Mouse (Mus musculus): Measurements from ENCODE around the gene Plekhg3. TPM values are rescaled to one million over a fixed set of nuclear protein-coding genes. Genes with fewer than 3 reads are reported as not detected.
A peak's percentile ranks its signal among the peaks of the same experiment; 100 is the strongest.

The Plekhg3 gene
- total and polyA plus RNA-seq, 2 experiments from 2014 or later: 1.2 to 6.2 TPM

GRCm38 (mm10) chr12:76548082-76548423 is 17.4 kb downstream of the Plekhg3 start:
- TF ChIP-seq CTCF (IDR thresholded peaks at IDR 0.05): no peak
- peaks cover 12% of the 10 kb centered on the region for H3K27me3 ChIP-seq (ENCODE audit: insufficient read depth, low read length)
- ATAC-seq (ENCODE audit: low FRiP score): no peak
- H3K9me3 ChIP-seq (ENCODE audit: low read length): no peaks in the 10 kb centered on the region
- H3K27ac ChIP-seq (ENCODE audit: low read depth, low read length): no peak overlapping the region
- no peaks in the 10 kb centered on the region for H3K36me3 ChIP-seq (ENCODE audit: insufficient read depth, low read length)
- no peak overlapping the region for H3K4me3 ChIP-seq (ENCODE audit: low read depth, low read length)
- no peaks in the 10 kb centered on the region for H3K4me1 ChIP-seq (ENCODE audit: insufficient read depth, low read length)
- H3K9ac ChIP-seq (replicated peaks; ENCODE audit: low read length, poor library complexity, severe bottlenecking): no peak overlapping the region
- no peak overlapping the region for H3K4me2 ChIP-seq (ENCODE audit: low read depth, low read length, poor library complexity, severe bottlenecking)
- no peak for DNase-seq (ENCODE audit: low spot score)
- 27% methylated on average over 7 of the region's 7 CpGs for WGBS

GRCm38 (mm10) chr12:76549203-76549602 is 18.5 kb downstream of the Plekhg3 start:
- no peak for DNase-seq (ENCODE audit: low spot score)
- 74% methylated on average over 3 of the region's 3 CpGs for WGBS
- H3K36me3 ChIP-seq (ENCODE audit: insufficient read depth, low read length): no peaks in the 10 kb centered on the region
- H3K4me2 ChIP-seq (ENCODE audit: low read depth, low read length, poor library complexity, severe bottlenecking): no peak overlapping the region
- H3K27me3 ChIP-seq (ENCODE audit: insufficient read depth, low read length): peaks cover 12% of the 10 kb centered on the region
- H3K4me3 ChIP-seq (ENCODE audit: low read depth, low read length): no peak overlapping the region
- H3K9ac ChIP-seq (replicated peaks; ENCODE audit: low read length, poor library complexity, severe bottlenecking): 0 out of 2 replicates have a peak overlapping the region, but pooled peaks have one; percentile 24
- no peaks in the 10 kb centered on the region for H3K9me3 ChIP-seq (ENCODE audit: low read length)
- H3K4me1 ChIP-seq (ENCODE audit: insufficient read depth, low read length): no peaks in the 10 kb centered on the region
- H3K27ac ChIP-seq (ENCODE audit: low read depth, low read length): no peak overlapping the region
- ATAC-seq (ENCODE audit: low FRiP score): no peak
- no peak for TF ChIP-seq CTCF (IDR thresholded peaks at IDR 0.05)

- no peak for TF ChIP-seq CTCF (IDR thresholded peaks at IDR 0.05)
- Histone ChIP-seq H3K36me3 (ENCODE audit: insufficient read depth, low read length) (no peaks in the 10 kb centered on the region), H3K9ac (replicated peaks; ENCODE audit: low read length, poor library complexity, severe bottlenecking) (no peak overlapping the region), H3K4me3 (ENCODE audit: low read depth, low read length) (no peak overlapping the region), H3K4me2 (ENCODE audit: low read depth, low read length, poor library complexity, severe bottlenecking) (no peak overlapping the region), H3K4me1 (ENCODE audit: insufficient read depth, low read length) (0 out of 2 replicates have a peak, but pooled peaks cover 3% of the 10 kb centered on the region), H3K9me3 (ENCODE audit: low read length) (no peaks in the 10 kb centered on the region), H3K27me3 (ENCODE audit: insufficient read depth, low read length) (peaks cover 6% of the 10 kb centered on the region; the same call in 1 of the 2 replicates), H3K27ac (ENCODE audit: low read depth, low read length) (no peak overlapping the region)
- 73% methylated on average over 8 of the region's 8 CpGs for WGBS
- DNase-seq (ENCODE audit: low spot score) (no peak), ATAC-seq (ENCODE audit: low FRiP score) (no peak)
These were observed 21.6 kb downstream of the Plekhg3 start for GRCm38 (mm10) chr12:76552321-76552720.

GRCm38 (mm10) chr12:76552958-76553357 is 22.3 kb downstream of the Plekhg3 start:
- Histone ChIP-seq H3K27me3 (ENCODE audit: insufficient read depth, low read length) (peaks cover under 1% of the 10 kb centered on the region; the same call in 1 of the 2 replicates), H3K27ac (ENCODE audit: low read depth, low read length) (no peak overlapping the region), H3K9ac (replicated peaks; ENCODE audit: low read length, poor library complexity, severe bottlenecking) (no peak overlapping the region), H3K4me2 (ENCODE audit: low read depth, low read length, poor library complexity, severe bottlenecking) (no peak overlapping the region), H3K4me3 (ENCODE audit: low read depth, low read length) (no peak overlapping the region), H3K36me3 (ENCODE audit: insufficient read depth, low read length) (no peaks in the 10 kb centered on the region), H3K4me1 (ENCODE audit: insufficient read depth, low read length) (0 out of 2 replicates have a peak, but pooled peaks cover 4% of the 10 kb centered on the region), H3K9me3 (ENCODE audit: low read length) (no peaks in the 10 kb centered on the region)
- WGBS: 90% methylated on average over 4 of the region's 4 CpGs
- no peak for ATAC-seq (ENCODE audit: low FRiP score)
- TF ChIP-seq CTCF (IDR thresholded peaks at IDR 0.05): no peak
- no peak for DNase-seq (ENCODE audit: low spot score)

GRCm38 (mm10) chr12:76553917-76554316 is 23.2 kb downstream of the Plekhg3 start:
- Histone ChIP-seq H3K9me3 (ENCODE audit: low read length) (no peaks in the 10 kb centered on the region), H3K4me3 (ENCODE audit: low read depth, low read length) (no peak overlapping the region), H3K27ac (ENCODE audit: low read depth, low read length) (no peak overlapping the region), H3K36me3 (ENCODE audit: insufficient read depth, low read length) (no peaks in the 10 kb centered on the region), H3K4me1 (ENCODE audit: insufficient read depth, low read length) (0 out of 2 replicates have a peak, but pooled peaks cover 4% of the 10 kb centered on the region), H3K4me2 (ENCODE audit: low read depth, low read length, poor library complexity, severe bottlenecking) (no peak overlapping the region), H3K9ac (replicated peaks; ENCODE audit: low read length, poor library complexity, severe bottlenecking) (no peak overlapping the region), H3K27me3 (ENCODE audit: insufficient read depth, low read length) (no peaks in the 10 kb centered on the region; the same call in 1 of the 2 replicates)
- TF ChIP-seq CTCF (IDR thresholded peaks at IDR 0.05): no peak
- 79% methylated on average over 7 of the region's 7 CpGs for WGBS
- ATAC-seq (ENCODE audit: low FRiP score) (no peak), DNase-seq (ENCODE audit: low spot score) (no peak)

GRCm38 (mm10) chr12:76554392-76554791 is 23.7 kb downstream of the Plekhg3 start:
- no peak overlapping the region for H3K4me2 ChIP-seq (ENCODE audit: low read depth, low read length, poor library complexity, severe bottlenecking)
- ATAC-seq (ENCODE audit: low FRiP score) (no peak), DNase-seq (ENCODE audit: low spot score) (no peak)
- H3K36me3 ChIP-seq (ENCODE audit: insufficient read depth, low read length): no peaks in the 10 kb centered on the region
- no peaks in the 10 kb centered on the region for H3K27me3 ChIP-seq (ENCODE audit: insufficient read depth, low read length)
- 91% methylated on average over 3 of the region's 3 CpGs for WGBS
- H3K9me3 ChIP-seq (ENCODE audit: low read length): no peaks in the 10 kb centered on the region
- no peak overlapping the region for H3K4me3 ChIP-seq (ENCODE audit: low read depth, low read length)
- H3K9ac ChIP-seq (replicated peaks; ENCODE audit: low read length, poor library complexity, severe bottlenecking): no peak overlapping the region
- 0 out of 2 replicates have a peak, but pooled peaks cover 4% of the 10 kb centered on the region for H3K4me1 ChIP-seq (ENCODE audit: insufficient read depth, low read length)
- no peak overlapping the region for H3K27ac ChIP-seq (ENCODE audit: low read depth, low read length)
- no peak for TF ChIP-seq CTCF (IDR thresholded peaks at IDR 0.05)
